ENCODE assay signal across 31 mouse cellular contexts in the genomic region with DNA sequence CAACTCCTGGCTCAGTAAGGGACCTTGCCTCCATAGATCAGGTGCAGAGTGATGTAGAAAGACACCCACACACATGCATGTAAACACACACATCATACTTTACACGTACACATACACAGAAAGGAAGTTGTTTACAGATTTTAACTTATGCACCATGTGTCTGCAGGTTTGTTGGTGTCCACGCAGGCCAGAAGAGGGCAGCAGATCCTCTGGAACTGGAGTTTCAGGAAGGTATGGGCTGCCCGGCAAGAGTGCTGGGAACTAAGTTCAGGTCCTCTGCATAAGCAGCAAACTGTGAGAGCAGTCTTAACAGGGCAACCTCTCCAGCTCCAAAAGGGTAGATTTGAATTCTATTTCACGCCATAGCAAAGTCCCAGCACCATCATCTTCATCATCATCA. TPM values are rescaled to one million over a fixed set of nuclear protein-coding genes. Genes with fewer than 3 reads are reported as not detected.
A peak's percentile ranks its signal among the peaks of the same experiment; 100 is the strongest.
DNase-seq lines count a peak whose midpoint lies in the region; ATAC-seq and TF ChIP-seq lines count a peak whose summit lies in the region.
"Had no signal": no experiment of that assay in that cellular context is flagged by ENCODE, and none has a peak within 500 bp of the region (broad histone marks: within the 10 kb centered on the region; RNA-seq: fewer than 3 reads in every experiment).

No protein-coding gene starts in this region.

- H3K9me3 ChIP-seq in hindbrain, postnatal 0 days (ENCODE audit: low read length) = no peaks in the 10 kb centered on the region
- H3K9me3 ChIP-seq in hindbrain, embryonic 10.5 days = no peaks in the 10 kb centered on the region
- H3K9me3 ChIP-seq in lung, embryonic 14.5 days (ENCODE audit: low read depth, low read length) = no peaks in the 10 kb centered on the region
- peaks cover 4% of the 10 kb centered on the region for H3K9me3 ChIP-seq in CH12.LX (replicated peaks; ENCODE audit: low read length)
- H3K9me3 ChIP-seq: liver, embryonic 15.5 days had no signal

- H3K4me2 ChIP-seq in hindbrain, postnatal 0 days (ENCODE audit: low read depth, low read length) = no peak overlapping the region
- no peak overlapping the region for H3K4me2 ChIP-seq in lung, embryonic 14.5 days
- H3K4me2 ChIP-seq in CH12.LX (ENCODE audit: insufficient read depth, low read depth, poor library complexity, severe bottlenecking) = no peak overlapping the region
- H3K4me2 ChIP-seq: forebrain, embryonic 13.5 days; limb, embryonic 12.5 days; liver, embryonic 15.5 days; neural tube, embryonic 12.5 days had no signal

- TF ChIP-seq RAD21 in CH12.LX (IDR thresholded peaks at IDR 0.05; ENCODE audit: low read depth, low read length) = peak; percentile 48

- intact Hi-C loops in left cerebral cortex, postnatal 10 days (cut with DNase I) = no loop called here

- no peak overlapping the region for H3K4me3 ChIP-seq in hindbrain, postnatal 0 days (ENCODE audit: low read length)
- no peak overlapping the region for H3K4me3 ChIP-seq in hindbrain, embryonic 10.5 days
- H3K4me3 ChIP-seq in lung, embryonic 14.5 days (ENCODE audit: low read depth, low read length) = no peak overlapping the region
- no peak overlapping the region for H3K4me3 ChIP-seq in CH12.LX (replicated peaks in 1 of 3; ENCODE audit: low read depth in 2 of 3, low read length in 2 of 3, poor library complexity in 1 of 3)
- H3K4me3 ChIP-seq: forebrain, embryonic 13.5 days; heart, adult 2 months; limb, embryonic 12.5 days; liver, embryonic 15.5 days; neural tube, embryonic 12.5 days had no signal

- no peak for TF ChIP-seq EP300 in CH12.LX (IDR thresholded peaks at IDR 0.05; ENCODE audit: low read length)

- 79% methylated on average over 4 of the region's 4 CpGs for WGBS in hindbrain, postnatal 0 days
- 83% methylated on average over 4 of the region's 4 CpGs for WGBS in hindbrain, embryonic 10.5 days
- WGBS in lung, embryonic 14.5 days = 80% methylated on average over 4 of the region's 4 CpGs

- dilution Hi-C loops in CH12.LX (cut with MboI; ENCODE audit: extremely low pct_ligation_motif_present, extremely low pct_unique_long_range_greater_than_20kb, low sequenced_read_pairs) = no loop called here

- H3K27me3 ChIP-seq in hindbrain, postnatal 0 days (ENCODE audit: insufficient read depth, low read length) = no peaks in the 10 kb centered on the region
- no peaks in the 10 kb centered on the region for H3K27me3 ChIP-seq in hindbrain, embryonic 10.5 days (ENCODE audit: insufficient read depth, poor library complexity, severe bottlenecking)
- H3K27me3 ChIP-seq in lung, embryonic 14.5 days (ENCODE audit: insufficient read depth, low read length) = no peaks in the 10 kb centered on the region
- no peaks in the 10 kb centered on the region for H3K27me3 ChIP-seq in CH12.LX (replicated peaks)
- H3K27me3 ChIP-seq: forebrain, embryonic 13.5 days; limb, embryonic 12.5 days; liver, embryonic 15.5 days; neural tube, embryonic 12.5 days had no signal

- H3K4me1 ChIP-seq in hindbrain, postnatal 0 days (ENCODE audit: insufficient read depth, low read length) = no peaks in the 10 kb centered on the region
- peaks cover 6% of the 10 kb centered on the region; the same call in 1 of the 2 replicates for H3K4me1 ChIP-seq in hindbrain, embryonic 10.5 days (replicated peaks)
- no peaks in the 10 kb centered on the region for H3K4me1 ChIP-seq in lung, embryonic 14.5 days (ENCODE audit: insufficient read depth)
- 0 out of 4 replicates have a peak, but pooled peaks cover 0 to 3% of the 10 kb centered on the region in 2 experiments for H3K4me1 ChIP-seq in CH12.LX (ENCODE audit: control insufficient read depth in 1 of 2, insufficient read depth in 2 of 2)
- H3K4me1 ChIP-seq: forebrain, embryonic 13.5 days; limb, embryonic 12.5 days; neural tube, embryonic 12.5 days had no signal

- no peak overlapping the region for H3K27ac ChIP-seq in hindbrain, postnatal 0 days
- H3K27ac ChIP-seq in hindbrain, embryonic 10.5 days = no peak overlapping the region
- H3K27ac ChIP-seq in lung, embryonic 14.5 days (ENCODE audit: low read depth) = no peak overlapping the region
- H3K27ac ChIP-seq in CH12.LX (ENCODE audit: insufficient read depth, low read depth) = no peak overlapping the region
- H3K27ac ChIP-seq: forebrain, embryonic 13.5 days; heart, adult 2 months; limb, embryonic 12.5 days; liver, embryonic 15.5 days; neural tube, embryonic 12.5 days had no signal

- no peak overlapping the region for H3K9ac ChIP-seq in hindbrain, postnatal 0 days (replicated peaks; ENCODE audit: low read length)
- no peak overlapping the region for H3K9ac ChIP-seq in lung, embryonic 14.5 days
- H3K9ac ChIP-seq in CH12.LX (ENCODE audit: insufficient read depth, low read depth) = no peak overlapping the region
- H3K9ac ChIP-seq: forebrain, embryonic 13.5 days; limb, embryonic 12.5 days; liver, embryonic 15.5 days; neural tube, embryonic 12.5 days had no signal

- no peaks in the 10 kb centered on the region for H3K36me3 ChIP-seq in hindbrain, postnatal 0 days (ENCODE audit: insufficient read depth, low read length)
- H3K36me3 ChIP-seq in hindbrain, embryonic 10.5 days = no peaks in the 10 kb centered on the region
- H3K36me3 ChIP-seq in lung, embryonic 14.5 days (ENCODE audit: insufficient read depth) = no peaks in the 10 kb centered on the region
- H3K36me3 ChIP-seq in CH12.LX (replicated peaks in 1 of 2; ENCODE audit: control insufficient read depth in 1 of 2, insufficient read depth in 1 of 2, low read length in 1 of 2) = no peaks in the 10 kb centered on the region
- H3K36me3 ChIP-seq: G1E; limb, embryonic 12.5 days; liver, embryonic 15.5 days; neural tube, embryonic 12.5 days had no signal

- no peaks in the 10 kb centered on the region for H3K79me2 ChIP-seq in CH12.LX (replicated peaks; ENCODE audit: control insufficient read depth, extremely low read depth, insufficient read depth, poor library complexity, severe bottlenecking)

- DNase-seq in hindbrain, postnatal 0 days (ENCODE audit: low spot score) = no peak
- DNase-seq in hindbrain, embryonic 10.5 days (ENCODE audit: low spot score) = no peak
- no peak for DNase-seq in lung, embryonic 14.5 days
- DNase-seq in lung, postnatal 25 days (ENCODE audit: low spot score) = no peak
- DNase-seq in CH12.LX (ENCODE audit: extremely low read depth) (peak; percentile 21), ZHBTc4 (ENCODE audit: low read depth, low spot score) (peak; percentile 40)
- DNase-seq in left cerebral cortex, postnatal 10 days (ENCODE audit: extremely low spot score in 1 of 2, low spot score in 2 of 2) = no peak
- DNase-seq: adrenal gland, adult 8-10 months; B cell, adult 2 months; cerebellum, adult 9-11 months; gastrocnemius, postnatal 14 days; heart, postnatal 4 days; kidney, adult 18-20 months; kidney, postnatal 36 days; lung, postnatal 36 days; right cerebral cortex, adult 18-20 months; thymus, adult 2 months had no signal

- in situ Hi-C loops in CH12.LX (cut with MboI; ENCODE audit: low pct_ligation_motif_present, low pct_unique_long_range_greater_than_20kb, low sequenced_read_pairs) = loop anchor here (5.0 to 25.0 kb wide), 3 partner anchors 127 to 647 kb away; no protein-coding TSS in a partner anchor

- TF ChIP-seq CTCF in hindbrain, postnatal 0 days (IDR thresholded peaks at IDR 0.05; ENCODE audit: low read depth) = peak; percentile 14; the same call in 1 of the 2 replicates
- peak; percentile 39; the same call in 1 of the 2 replicates for TF ChIP-seq CTCF in lung, embryonic 14.5 days (IDR thresholded peaks at IDR 0.05; ENCODE audit: low read depth)
- peak in 1 of 2 experiments; percentile 55; a peak in 2 of 4 replicates for TF ChIP-seq CTCF in CH12.LX (conservative IDR thresholded peaks at IDR 0.05 in 1 of 2, IDR thresholded peaks at IDR 0.05 in 1 of 2; ENCODE audit: low read depth in 2 of 2, low read length in 2 of 2)

- no peak for ATAC-seq in hindbrain, postnatal 0 days
- no peak for ATAC-seq in lung, embryonic 14.5 days (ENCODE audit: insufficient read depth)
- no peak for ATAC-seq in monocyte, adult 5-6 weeks (replicated peaks; ENCODE audit: insufficient number of reproducible peaks, low FRiP score, low TSS enrichment, poor library complexity, severe bottlenecking)
- ATAC-seq: forebrain, embryonic 13.5 days; hindbrain, embryonic 16.5 days had no signal

- TF ChIP-seq POLR2A in CH12.LX (IDR thresholded peaks at IDR 0.05; ENCODE audit: low read depth, low read length) = no peak

TF ChIP-seq in CH12.LX, 34 proteins besides CTCF, POLR2A, EP300 and RAD21:
- no peak for TF ChIP-seq BHLHE40 (IDR thresholded peaks at IDR 0.05; ENCODE audit: low read depth, low read length)
- peak; percentile 48 for TF ChIP-seq SMC3 (IDR thresholded peaks at IDR 0.05; ENCODE audit: low read depth, low read length)
TF ChIP-seq in CH12.LX: peak in this region for 1.

RNA-seq across cellular contexts. Expression of a gene that starts 1.6 kb away (rescaled TPM):
- not detected in 2 replicates for total RNA-seq in hindbrain, postnatal 0 days (2014; rRNA removed)
- polyA plus RNA-seq in hindbrain, postnatal 0 days (2015; fragmentation: Nextera tagmentation; extraction: Ambion mirVana) = not detected in 2 replicates
- polyA plus RNA-seq in hindbrain, embryonic 10.5 days (2016; fragmentation: Nextera tagmentation; extraction: Ambion mirVana) = not detected in 2 replicates
- polyA plus RNA-seq in lung, embryonic 14.5 days (2014; fragmentation: Nextera tagmentation; extraction: Ambion mirVana) = not detected in 2 replicates
- not detected in 2 replicates for total RNA-seq in CH12.LX (2012; rRNA removed)
- not detected in 2 replicates for total RNA-seq in CH12.LX (2014; rRNA removed)
- polyA plus RNA-seq in CH12.LX (2012; ENCODE audit: insufficient read length, low read depth) = not detected in 2 replicates
- total RNA-seq in left cerebral cortex, postnatal 10 days (2021) = not detected
- total RNA-seq in monocyte, adult 5-6 weeks (2017) = not detected in 3 replicates
- total RNA-seq: adrenal gland, adult 8-10 months; G1E; gastrocnemius, postnatal 14 days; heart, adult 2 months; heart, postnatal 4 days; layer of hippocampus, postnatal 14 days had no signal
- polyA plus RNA-seq: cortical plate, adult 2 months; embryonic facial prominence, embryonic 11.5 days; forebrain, embryonic 13.5 days; frontal cortex, adult 2 months; G1E; heart, adult 2 months; heart, embryonic 14.5 days; hindbrain, embryonic 16.5 days; limb, embryonic 12.5 days; liver, embryonic 15.5 days; neural tube, embryonic 12.5 days; small intestine, adult 2 months; thymus, adult 2 months had no signal

RNA-seq across cellular contexts. Expression of a gene that starts 32.2 kb away (rescaled TPM):
- not detected in 2 replicates for total RNA-seq in hindbrain, postnatal 0 days (2014; rRNA removed)
- polyA plus RNA-seq in hindbrain, postnatal 0 days (2015; fragmentation: Nextera tagmentation; extraction: Ambion mirVana) = 0.24 TPM in 1 of 2 replicates, not detected in the other
- not detected in 2 replicates for polyA plus RNA-seq in hindbrain, embryonic 10.5 days (2016; fragmentation: Nextera tagmentation; extraction: Ambion mirVana)
- polyA plus RNA-seq in lung, embryonic 14.5 days (2014; fragmentation: Nextera tagmentation; extraction: Ambion mirVana) = not detected in 2 replicates
- total RNA-seq in CH12.LX (2012; rRNA removed) (not detected in 2 replicates), CH12.LX (2014; rRNA removed) (not detected in 2 replicates)
- not detected in 2 replicates for polyA plus RNA-seq in CH12.LX (2012; ENCODE audit: insufficient read length, low read depth)
- total RNA-seq in left cerebral cortex, postnatal 10 days (2021) = not detected
- total RNA-seq in monocyte, adult 5-6 weeks (2017) = not detected in 3 replicates
- total RNA-seq: adrenal gland, adult 8-10 months; G1E; gastrocnemius, postnatal 14 days; heart, adult 2 months; heart, postnatal 4 days had no signal
- polyA plus RNA-seq: cortical plate, adult 2 months; embryonic facial prominence, embryonic 11.5 days; forebrain, embryonic 13.5 days; G1E; heart, adult 2 months; heart, embryonic 14.5 days; limb, embryonic 12.5 days; liver, embryonic 15.5 days; neural tube, embryonic 12.5 days; small intestine, adult 2 months; thymus, adult 2 months had no signal

RNA-seq across cellular contexts. Expression of a gene that starts 47.3 kb away (rescaled TPM):
- total RNA-seq in hindbrain, postnatal 0 days (2014; rRNA removed) = 24.1 and 51.7 TPM in 2 replicates
- 5.9 and 6.7 TPM in 2 replicates for polyA plus RNA-seq in hindbrain, postnatal 0 days (2015; fragmentation: Nextera tagmentation; extraction: Ambion mirVana)
- polyA plus RNA-seq in hindbrain, embryonic 10.5 days (2016; fragmentation: Nextera tagmentation; extraction: Ambion mirVana) = 8.4 and 9.7 TPM in 2 replicates
- 17.6 and 19.4 TPM in 2 replicates for polyA plus RNA-seq in lung, embryonic 14.5 days (2014; fragmentation: Nextera tagmentation; extraction: Ambion mirVana)
- 10.7 and 18.8 TPM in 2 replicates for total RNA-seq in CH12.LX (2012; rRNA removed)
- total RNA-seq in CH12.LX (2014; rRNA removed) = 23.2 and 23.9 TPM in 2 replicates
- 22.5 and 24.4 TPM in 2 replicates for polyA plus RNA-seq in CH12.LX (2012; ENCODE audit: insufficient read length, low read depth)
- total RNA-seq in left cerebral cortex, postnatal 10 days (2021) = 10 to 100 TPM; 19.5 to 24.9 TPM
- 56.4 to 70.3 TPM (median 57.8 TPM) in 3 replicates for total RNA-seq in monocyte, adult 5-6 weeks (2017)

Comparison
In these comparisons a context has a peak if more than half of its experiments do, and no peak if none do; other contexts are left out.
1. DNase-seq: peak in CH12.LX (single experiment) and ZHBTc4 (single experiment); none in hindbrain, postnatal 0 days (single experiment), hindbrain, embryonic 10.5 days (single experiment), lung, embryonic 14.5 days (single experiment), lung, postnatal 25 days (single experiment) and left cerebral cortex, postnatal 10 days (0 of 2).